Mouse (Mus musculus): Measurements from ENCODE around the gene Cnpy3. TPM values are rescaled to one million over a fixed set of nuclear protein-coding genes. Genes with fewer than 3 reads are reported as not detected.
"Not testable (repeated sequence)": the region's sequence is repeated elsewhere in the genome, so short reads cannot be mapped to it uniquely, and the experiment has no call there.

Cnpy3 gene
- total RNA-seq (2017): 104 and 105 TPM in 2 replicates

- peak; percentile 87 for ATAC-seq (ENCODE audit: extremely low read depth, insufficient number of reproducible peaks, low FRiP score, poor library complexity, severe bottlenecking)
Measured at GRCm38 (mm10) chr17:46751794-46752556, at the start of gene Cnpy3. Gene Cnpy3 (minus strand): TSS chr17:46752214.

DNA sequence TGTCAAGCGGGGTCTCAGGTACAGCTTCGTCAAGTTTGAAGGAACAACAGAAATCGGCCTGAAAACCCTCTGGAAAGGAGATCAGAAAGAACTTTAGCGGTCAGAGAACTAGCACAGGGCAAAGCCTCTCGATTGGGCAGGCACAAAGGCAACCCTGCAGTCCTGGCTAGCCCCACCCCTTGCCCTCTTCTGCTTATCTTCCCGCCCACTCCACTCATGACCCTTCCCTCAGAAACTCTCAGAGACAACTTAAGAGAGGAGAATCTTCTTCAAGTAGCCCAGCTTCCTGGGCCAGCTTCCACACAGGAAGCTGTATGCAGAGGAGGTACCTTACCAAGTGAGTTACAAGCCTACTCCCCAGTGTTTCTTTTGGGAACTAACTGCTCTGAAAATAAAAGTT, 49.7 kb upstream of the Cnpy3 start:
- no peak for ATAC-seq (ENCODE audit: extremely low read depth, insufficient number of reproducible peaks, low FRiP score, poor library complexity, severe bottlenecking)

DNA sequence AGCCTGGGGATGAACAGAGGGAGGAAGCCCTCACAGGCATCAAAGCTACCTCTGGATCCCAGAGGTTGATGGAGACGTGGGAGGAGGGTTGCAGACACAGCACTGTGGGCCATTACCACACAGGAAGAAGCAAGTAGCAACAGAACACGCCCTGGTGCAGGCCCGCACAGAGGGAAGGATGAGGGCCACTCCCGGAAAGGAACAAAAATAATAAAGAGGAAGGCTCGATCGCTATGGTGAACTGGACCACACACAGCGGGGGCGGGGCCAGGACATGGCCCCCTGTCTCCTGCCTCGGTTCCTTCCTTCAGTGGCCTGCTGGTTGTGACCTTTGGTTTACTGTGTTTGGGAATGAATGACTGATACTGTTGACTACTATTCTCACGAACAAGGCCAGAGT, 47.7 kb upstream of the Cnpy3 start:
- ATAC-seq (ENCODE audit: extremely low read depth, insufficient number of reproducible peaks, low FRiP score, poor library complexity, severe bottlenecking): no peak

GRCm38 (mm10) chr17:46797386-46797785, 45.4 kb upstream of the Cnpy3 start:
- no peak for ATAC-seq (ENCODE audit: extremely low read depth, insufficient number of reproducible peaks, low FRiP score, poor library complexity, severe bottlenecking)

DNA sequence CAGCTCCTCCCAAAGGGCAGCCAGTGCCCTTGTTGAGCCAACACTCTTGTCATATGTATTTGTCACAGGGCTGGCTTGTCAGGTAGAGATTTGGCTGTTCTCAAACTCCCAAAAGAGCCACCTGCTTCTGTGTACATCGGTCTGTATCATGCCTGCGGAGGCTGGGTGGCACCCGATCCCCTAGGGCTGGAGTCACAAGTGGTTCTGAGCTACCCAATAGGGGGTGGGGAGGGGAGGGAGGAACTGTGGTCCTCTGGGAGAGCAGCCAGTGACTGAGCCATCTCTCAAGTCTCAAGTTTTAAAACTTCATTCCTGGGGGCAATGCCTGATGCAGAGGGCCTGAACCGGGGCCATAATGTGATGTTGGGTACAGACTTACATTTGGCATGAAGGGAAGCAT, 44.7 kb upstream of the Cnpy3 start:
- ATAC-seq (ENCODE audit: extremely low read depth, insufficient number of reproducible peaks, low FRiP score, poor library complexity, severe bottlenecking): no peak

GRCm38 (mm10) chr17:46792963-46793362, 40.9 kb upstream of the Cnpy3 start:
- no peak for ATAC-seq (ENCODE audit: extremely low read depth, insufficient number of reproducible peaks, low FRiP score, poor library complexity, severe bottlenecking)

GRCm38 (mm10) chr17:46787974-46788373, 36.0 kb upstream of the Cnpy3 start:
- ATAC-seq (ENCODE audit: extremely low read depth, insufficient number of reproducible peaks, low FRiP score, poor library complexity, severe bottlenecking): not testable (repeated sequence)

DNA sequence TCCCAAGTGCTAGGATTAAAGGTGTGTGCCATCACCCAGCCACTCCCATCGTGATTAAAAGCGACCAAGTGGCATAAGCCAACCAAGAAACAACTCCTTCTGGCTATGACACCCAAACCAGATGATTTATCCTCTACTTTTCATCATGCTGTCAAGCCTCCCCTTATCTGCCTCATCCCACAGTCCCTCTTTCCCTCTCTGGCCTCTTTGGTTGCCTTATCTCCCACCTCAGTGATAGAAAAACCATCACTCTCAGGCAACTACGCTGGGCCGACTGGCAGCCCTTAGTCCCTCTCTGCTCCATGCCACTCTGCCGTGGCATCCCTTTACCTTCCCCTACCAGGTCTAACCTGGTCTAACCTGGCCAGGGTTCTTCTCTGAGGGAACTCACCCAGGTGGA, 34.9 kb upstream of the Cnpy3 start:
- no peak for ATAC-seq (ENCODE audit: extremely low read depth, insufficient number of reproducible peaks, low FRiP score, poor library complexity, severe bottlenecking)

- ATAC-seq (ENCODE audit: extremely low read depth, insufficient number of reproducible peaks, low FRiP score, poor library complexity, severe bottlenecking): no peak
Measured at GRCm38 (mm10) chr17:46783222-46783565, 31.2 kb upstream of the Cnpy3 start.

DNA sequence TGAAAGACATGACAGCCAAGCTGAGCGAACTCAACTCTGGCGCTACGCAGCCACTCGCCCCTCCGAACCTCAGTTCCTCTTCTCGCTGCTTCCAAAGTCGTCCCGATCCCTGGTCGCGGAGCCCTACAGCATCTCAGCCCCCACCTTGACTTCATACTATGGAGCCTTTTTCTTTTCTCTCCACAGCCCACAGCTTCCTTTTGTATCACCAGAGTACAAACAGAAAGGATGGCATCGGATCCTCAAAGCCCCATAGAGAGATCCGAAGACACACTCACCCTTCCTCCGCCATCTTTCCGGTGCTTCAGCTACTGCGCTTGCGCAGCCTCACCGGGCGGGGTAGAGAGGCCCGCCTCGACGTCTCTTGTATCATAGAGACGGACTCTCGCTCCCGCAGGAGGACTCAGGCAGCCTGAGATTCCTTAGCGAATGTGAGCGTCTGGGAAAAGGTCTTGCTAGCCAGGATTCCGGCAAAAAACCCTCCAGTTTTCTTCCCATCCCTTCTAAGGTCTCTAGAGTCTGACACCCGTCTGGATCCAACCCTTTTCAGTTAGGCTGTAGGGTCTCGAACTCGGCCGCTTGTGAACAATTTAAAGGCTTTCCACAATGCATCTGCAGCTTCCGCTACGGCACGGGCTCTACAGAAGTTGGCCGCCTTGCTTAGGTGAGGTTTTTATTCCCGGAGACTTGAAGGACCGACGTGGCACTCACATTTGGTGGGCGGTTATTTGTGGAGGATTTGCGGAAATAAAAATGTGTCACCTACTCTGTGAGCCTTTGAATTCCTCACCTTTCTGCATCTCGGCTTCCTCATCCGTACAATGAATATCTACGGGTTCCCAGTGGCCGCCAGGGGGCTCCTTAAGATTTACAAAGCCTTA, 30.6 kb upstream of the Cnpy3 start, which contains the start of gene Rpl7l1:
Gene Rpl7l1 (minus strand): TSS at position 332 of the 881 bp plus-strand sequence.
- peak; percentile 92 for ATAC-seq (ENCODE audit: extremely low read depth, insufficient number of reproducible peaks, low FRiP score, poor library complexity, severe bottlenecking)

GRCm38 (mm10) chr17:46781876-46782275, 29.9 kb upstream of the Cnpy3 start:
- no peak for ATAC-seq (ENCODE audit: extremely low read depth, insufficient number of reproducible peaks, low FRiP score, poor library complexity, severe bottlenecking)

GRCm38 (mm10) chr17:46776087-46776486, 24.1 kb upstream of the Cnpy3 start:
- no peak for ATAC-seq (ENCODE audit: extremely low read depth, insufficient number of reproducible peaks, low FRiP score, poor library complexity, severe bottlenecking)

GRCm38 (mm10) chr17:46775070-46775469, 23.1 kb upstream of the Cnpy3 start:
- ATAC-seq (ENCODE audit: extremely low read depth, insufficient number of reproducible peaks, low FRiP score, poor library complexity, severe bottlenecking): no peak

DNA sequence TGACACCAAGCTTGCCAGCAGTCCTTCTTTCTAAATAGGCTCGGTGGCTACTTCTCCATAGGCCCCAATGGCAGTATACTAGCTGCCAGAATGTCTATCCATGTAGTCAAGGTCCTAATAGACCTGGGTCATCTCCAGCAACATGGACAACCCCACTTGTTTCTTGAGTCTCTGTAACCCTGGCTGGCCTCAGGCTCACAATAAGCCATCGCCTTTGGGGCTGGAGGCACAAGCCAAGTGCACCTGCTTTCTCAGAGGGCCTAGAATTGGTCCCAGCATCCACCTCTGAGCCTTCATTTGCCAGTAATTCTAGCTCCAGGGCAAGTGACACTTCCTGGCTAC, 22.1 kb upstream of the Cnpy3 start:
- no peak for ATAC-seq (ENCODE audit: extremely low read depth, insufficient number of reproducible peaks, low FRiP score, poor library complexity, severe bottlenecking)

DNA sequence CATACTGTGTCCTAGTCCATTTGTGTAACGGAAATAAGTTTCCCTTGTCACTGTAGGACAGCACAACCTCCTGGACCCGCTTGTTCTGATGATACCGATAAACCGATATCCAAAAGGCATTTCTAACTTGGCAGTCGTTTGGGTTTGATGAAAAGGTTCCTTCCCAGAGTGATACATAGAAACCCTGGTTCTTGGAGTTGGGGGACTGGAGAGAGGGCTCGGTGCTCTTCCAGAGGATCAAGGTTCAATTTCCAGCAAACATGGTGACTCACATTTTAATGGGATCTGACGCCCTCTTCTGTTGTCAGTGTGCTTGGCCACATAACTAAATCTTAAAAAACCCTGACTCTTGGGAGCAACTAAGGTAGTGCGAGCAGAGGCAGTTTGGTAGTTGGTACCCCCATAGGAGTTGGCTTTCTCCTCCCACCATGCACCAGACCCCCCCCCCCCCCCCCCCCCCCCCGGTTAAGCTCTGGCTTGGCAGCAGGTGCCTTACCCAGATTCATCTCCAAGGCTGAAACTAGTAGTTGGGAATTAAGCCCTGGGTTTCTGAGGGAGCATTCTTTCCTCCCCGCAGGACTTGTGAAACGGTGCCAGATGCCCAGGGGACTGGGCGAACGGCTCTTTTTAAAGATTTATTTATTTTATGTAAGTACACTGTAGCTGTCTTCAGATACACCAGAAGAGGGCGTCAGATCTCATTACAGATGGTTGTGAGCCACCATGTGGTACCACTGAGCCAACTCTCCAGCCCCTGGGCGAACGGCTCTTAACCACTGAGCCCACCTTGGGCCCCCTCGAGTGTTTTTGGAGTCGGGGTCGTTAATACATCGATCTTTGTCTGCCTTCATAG, 21.5 kb upstream of the Cnpy3 start:
- ATAC-seq (ENCODE audit: extremely low read depth, insufficient number of reproducible peaks, low FRiP score, poor library complexity, severe bottlenecking): no peak

DNA sequence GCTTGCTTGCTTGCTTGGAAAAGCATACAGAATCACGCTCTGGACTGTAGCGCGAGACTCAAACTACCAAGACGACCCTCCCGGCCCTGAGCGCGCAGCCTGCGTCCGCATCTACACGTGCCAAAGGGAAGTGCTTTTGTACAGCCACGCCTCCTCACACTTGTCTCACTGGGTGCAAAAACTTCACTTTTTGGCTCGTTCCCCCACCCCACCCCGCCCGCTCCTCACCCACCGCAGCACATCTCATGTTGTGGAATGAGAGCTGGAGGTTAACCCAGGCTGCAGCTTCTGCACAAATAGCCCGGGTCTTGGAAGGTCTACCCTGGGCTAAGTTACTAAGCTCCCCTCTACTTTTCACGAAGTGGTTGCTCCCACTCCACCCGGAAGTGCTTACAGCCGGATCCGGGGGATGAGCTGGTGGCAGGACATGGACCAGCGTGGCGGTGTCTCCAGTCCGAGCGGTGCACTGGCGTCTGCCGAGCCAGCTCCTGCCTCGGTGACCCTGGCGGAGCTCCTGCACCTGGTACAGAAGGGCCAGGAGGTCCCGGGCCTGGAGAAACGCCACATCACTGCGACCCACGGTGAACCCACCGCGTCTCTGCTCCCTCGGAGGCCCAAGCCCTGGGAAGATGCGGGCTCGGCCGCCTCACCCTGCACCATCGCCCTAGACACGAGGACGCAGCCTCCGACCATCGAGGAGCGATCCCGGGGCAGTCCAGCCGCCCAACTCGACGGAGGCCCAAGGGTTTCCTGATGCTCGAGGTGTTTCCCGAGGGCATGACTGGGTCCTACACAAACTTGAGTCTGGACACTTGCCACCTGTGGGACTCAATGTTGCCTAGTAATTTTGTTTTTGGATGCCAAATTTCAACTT, 20.6 kb upstream of the Cnpy3 start, which contains the start of gene 2310039H08Rik:
Gene 2310039H08Rik (plus strand): TSS at position 232 of the 874 bp plus-strand sequence.
- peak; percentile 81 for ATAC-seq (ENCODE audit: extremely low read depth, insufficient number of reproducible peaks, low FRiP score, poor library complexity, severe bottlenecking)

GRCm38 (mm10) chr17:46772038-46772403, 20.0 kb upstream of the Cnpy3 start:
- no peak for ATAC-seq (ENCODE audit: extremely low read depth, insufficient number of reproducible peaks, low FRiP score, poor library complexity, severe bottlenecking)

GRCm38 (mm10) chr17:46771616-46772015, 19.6 kb upstream of the Cnpy3 start:
- ATAC-seq (ENCODE audit: extremely low read depth, insufficient number of reproducible peaks, low FRiP score, poor library complexity, severe bottlenecking): no peak

All from neutrophil, adult 5-6 weeks (primary cell).